Mouse (Mus musculus) limb, embryonic 13.5 days (tissue): ENCODE data around the gene Cdh15. TPM values are rescaled to one million over a fixed set of nuclear protein-coding genes. Genes with fewer than 3 reads are reported as not detected.

ENCODE experiments used
- ATAC-seq: fragments of 200-750 bp; cut with Nextera tagmentation; 2 replicates; pipeline ENCODE4 v1.8.0; 2017; ENCODE audit warnings: low read depth, moderate number of reproducible peaks, moderate TSS enrichment; ENCODE audit not compliant: low FRiP score
- H3K27ac ChIP-seq: fragments of 300-500 bp; sonication (generic); 2 replicates; pipeline ENCODE4 v1.5.1; 2015; ENCODE audit warnings: inconsistent platforms, mild to moderate bottlenecking, moderate library complexity
- H3K27me3 ChIP-seq: fragments of 300-500 bp; sonication (generic); 2 replicates; pipeline ENCODE4 v1.6.1; 2015; ENCODE audit warnings: mild to moderate bottlenecking, inconsistent platforms
- H3K36me3 ChIP-seq: fragments of 300-500 bp; sonication (generic); 2 replicates; pipeline ENCODE4 v1.6.1; 2015; ENCODE audit warnings: inconsistent platforms, mild to moderate bottlenecking, moderate library complexity
- H3K4me1 ChIP-seq: fragments of 300-500 bp; sonication (generic); 2 replicates; pipeline ENCODE4 v1.6.1; 2015; ENCODE audit warnings: inconsistent platforms
- H3K4me2 ChIP-seq: fragments of 300-500 bp; sonication (generic); replicated peaks from 2 replicates; pipeline ENCODE4 v1.6.1; 2015; ENCODE audit warnings: inconsistent platforms, mild to moderate bottlenecking, moderate library complexity
- H3K4me3 ChIP-seq: fragments of 300-500 bp; sonication (generic); 2 replicates; pipeline ENCODE4 v1.5.1; 2015; ENCODE audit warnings: moderate library complexity, mild to moderate bottlenecking, inconsistent platforms
- H3K9ac ChIP-seq: fragments of 300-500 bp; sonication (generic); 2 replicates; pipeline ENCODE4 v1.6.1; 2015; ENCODE audit warnings: mild to moderate bottlenecking, inconsistent platforms
- H3K9me3 ChIP-seq: fragments of 300-500 bp; sonication (generic); 2 replicates; pipeline ENCODE4 v1.6.1; 2016; ENCODE audit warnings: inconsistent platforms
- WGBS: fragments of 180-500 bp; shearing (Covaris S2); methylation state at CpG from one replicate; pipeline ENCODE4 v1.1.7; 2015; 5-methylcytosine and 5-hydroxymethylcytosine counted together
- polyA plus RNA-seq: library from polyadenylated mRNA; unstranded; fragments of >200 nt; fragmentation: Nextera tagmentation; extraction: Ambion mirVana; gene quantifications from 2 replicates; pipeline ENCODE4 v1.2.1, GENCODE M21; 2015

The Cdh15 gene
- polyA plus RNA-seq, 1 experiment from 2014 or later: 28.6 TPM

GRCm38 (mm10) chr8:122897200-122897599, 49.4 kb downstream of the Cdh15 start:
- H3K4me3 ChIP-seq: no peak overlapping the region
- no peak overlapping the region for H3K4me2 ChIP-seq
- no peaks in the 10 kb centered on the region for H3K9me3 ChIP-seq
- no peaks in the 10 kb centered on the region for H3K27me3 ChIP-seq
- H3K36me3 ChIP-seq: peaks cover 87% of the 10 kb centered on the region
- no peak overlapping the region for H3K27ac ChIP-seq
- no peak overlapping the region for H3K9ac ChIP-seq
- no peak for ATAC-seq
- WGBS: 92% methylated on average over 8 of the region's 8 CpGs
- no peaks in the 10 kb centered on the region for H3K4me1 ChIP-seq

GRCm38 (mm10) chr8:122898018-122898417, 50.3 kb downstream of the Cdh15 start:
- no peak overlapping the region for H3K4me3 ChIP-seq
- no peaks in the 10 kb centered on the region for H3K4me1 ChIP-seq
- no peak overlapping the region for H3K27ac ChIP-seq
- H3K9ac ChIP-seq: no peak overlapping the region
- ATAC-seq: no peak
- no peaks in the 10 kb centered on the region for H3K27me3 ChIP-seq
- H3K36me3 ChIP-seq: peaks cover 79% of the 10 kb centered on the region
- no peak overlapping the region for H3K4me2 ChIP-seq
- 81% methylated on average over 4 of the region's 4 CpGs for WGBS
- no peaks in the 10 kb centered on the region for H3K9me3 ChIP-seq

GRCm38 (mm10) chr8:122898473-122898872, 50.7 kb downstream of the Cdh15 start:
- Histone ChIP-seq H3K4me3 (no peak overlapping the region), H3K27ac (no peak overlapping the region), H3K9ac (no peak overlapping the region), H3K27me3 (no peaks in the 10 kb centered on the region), H3K4me1 (no peaks in the 10 kb centered on the region), H3K36me3 (peaks cover 74% of the 10 kb centered on the region), H3K4me2 (no peak overlapping the region), H3K9me3 (no peaks in the 10 kb centered on the region)
- 96% methylated on average over 12 of the region's 12 CpGs for WGBS
- ATAC-seq: no peak

DNA sequence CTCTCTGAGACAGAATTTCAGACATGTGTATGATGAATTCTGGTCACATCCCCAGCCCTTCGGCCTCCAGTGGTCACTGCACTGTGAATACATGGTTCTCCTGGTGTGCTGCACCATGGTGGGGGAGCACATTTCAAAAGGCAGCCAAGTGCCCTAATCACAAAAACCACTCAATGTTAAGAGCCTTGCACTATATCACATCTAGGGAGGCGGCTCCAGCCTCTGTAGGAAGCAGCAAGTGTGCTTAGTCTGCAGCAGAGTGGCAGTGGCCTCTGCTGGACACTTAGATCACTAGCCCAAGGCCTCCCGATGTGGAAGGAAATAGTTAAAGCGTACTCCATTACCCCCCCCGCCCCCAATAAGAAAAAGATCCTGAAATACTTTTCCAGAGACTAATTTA, 51.3 kb downstream of the Cdh15 start:
- ATAC-seq: no peak
- Histone ChIP-seq H3K9ac (no peak overlapping the region), H3K9me3 (no peaks in the 10 kb centered on the region), H3K36me3 (peaks cover 68% of the 10 kb centered on the region), H3K4me2 (no peak overlapping the region), H3K27ac (no peak overlapping the region), H3K27me3 (no peaks in the 10 kb centered on the region), H3K4me3 (no peak overlapping the region), H3K4me1 (peaks cover 4% of the 10 kb centered on the region)
- 78% methylated on average over 5 of the region's 5 CpGs for WGBS

DNA sequence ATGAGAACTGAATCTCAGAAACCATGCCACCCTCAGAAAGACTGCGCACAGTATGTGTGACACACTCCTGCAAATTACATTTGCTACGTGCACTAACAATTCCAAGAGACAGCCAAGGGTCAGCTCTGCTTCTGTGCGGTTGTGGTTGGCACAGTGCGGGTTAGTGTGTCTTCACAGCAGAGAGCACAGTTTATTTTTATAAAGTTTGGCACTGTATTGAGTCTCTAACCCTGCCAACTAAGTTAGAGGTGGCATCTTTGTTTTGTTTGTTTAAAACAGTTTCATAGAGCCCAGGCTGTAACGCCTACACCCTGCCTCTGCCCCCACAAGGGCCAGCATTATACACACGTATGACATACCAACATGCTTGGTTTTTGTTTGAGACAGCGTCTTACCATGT, 53.7 kb downstream of the Cdh15 start:
- Histone ChIP-seq H3K27ac (no peak overlapping the region), H3K9ac (no peak overlapping the region), H3K36me3 (peaks cover 44% of the 10 kb centered on the region), H3K9me3 (no peaks in the 10 kb centered on the region), H3K4me2 (no peak overlapping the region), H3K4me3 (no peak overlapping the region), H3K4me1 (peaks cover 18% of the 10 kb centered on the region), H3K27me3 (no peaks in the 10 kb centered on the region)
- WGBS: 94% methylated on average over 7 of the region's 7 CpGs
- ATAC-seq: no peak

- H3K27ac ChIP-seq: no peak overlapping the region
- WGBS: 88% methylated on average over 8 of the region's 8 CpGs
- H3K4me2 ChIP-seq: no peak overlapping the region
- peaks cover 23% of the 10 kb centered on the region for H3K4me1 ChIP-seq
- no peak overlapping the region for H3K4me3 ChIP-seq
- no peak overlapping the region for H3K9ac ChIP-seq
- no peak for ATAC-seq
- no peaks in the 10 kb centered on the region for H3K27me3 ChIP-seq
- no peaks in the 10 kb centered on the region for H3K9me3 ChIP-seq
- peaks cover 40% of the 10 kb centered on the region for H3K36me3 ChIP-seq
Observed at GRCm38 (mm10) chr8:122901892-122902515, 54.2 kb downstream of the Cdh15 start.

DNA sequence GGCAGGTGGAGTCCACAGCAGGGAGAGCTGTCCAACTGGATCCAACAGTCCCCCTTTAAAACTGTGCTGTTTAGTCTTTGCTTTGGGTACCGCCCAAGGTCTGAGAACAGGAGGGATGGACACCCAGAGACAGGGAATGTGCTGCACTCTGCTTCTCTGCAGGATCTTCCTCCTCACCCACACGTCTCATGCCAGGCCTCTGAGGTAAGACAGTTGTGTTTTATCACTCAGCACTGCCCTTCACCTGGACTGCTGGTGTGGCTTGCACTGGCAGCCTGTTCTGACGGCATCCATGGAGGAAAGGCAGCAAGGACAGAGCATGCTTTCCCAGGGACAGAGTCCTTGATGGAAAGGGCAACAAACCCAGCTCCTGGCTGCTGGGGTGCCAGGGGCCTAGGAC, 54.8 kb downstream of the Cdh15 start:
- Histone ChIP-seq H3K27ac (no peak overlapping the region), H3K4me2 (no peak overlapping the region), H3K9me3 (no peaks in the 10 kb centered on the region), H3K27me3 (no peaks in the 10 kb centered on the region), H3K4me3 (no peak overlapping the region), H3K36me3 (peaks cover 40% of the 10 kb centered on the region), H3K9ac (no peak overlapping the region), H3K4me1 (peaks cover 23% of the 10 kb centered on the region)
- no peak for ATAC-seq
- WGBS: 83% methylated on average over 3 of the region's 3 CpGs

DNA sequence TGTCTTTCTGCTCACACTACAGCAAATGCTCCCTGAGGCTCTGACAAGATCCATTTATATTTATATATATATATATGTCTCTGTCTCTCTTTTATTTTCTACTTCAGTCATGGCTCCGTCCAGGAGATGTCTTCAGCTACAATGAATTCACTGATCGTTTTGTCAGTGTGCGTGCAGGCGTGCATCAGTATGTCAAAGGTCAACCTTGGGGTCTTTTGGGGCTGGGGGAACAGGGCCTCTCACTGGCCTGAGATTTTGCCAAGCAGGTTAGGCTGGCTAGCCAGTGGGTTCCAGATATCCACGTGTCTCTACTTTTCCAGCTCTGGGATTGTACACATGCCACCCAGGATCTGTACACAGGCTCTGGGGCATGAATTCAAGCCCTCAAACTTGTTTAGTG, 55.2 kb downstream of the Cdh15 start:
- no peak overlapping the region for H3K9ac ChIP-seq
- H3K9me3 ChIP-seq: no peaks in the 10 kb centered on the region
- peaks cover 23% of the 10 kb centered on the region for H3K4me1 ChIP-seq
- no peak for ATAC-seq
- H3K36me3 ChIP-seq: peaks cover 40% of the 10 kb centered on the region
- no peak overlapping the region for H3K4me3 ChIP-seq
- H3K4me2 ChIP-seq: no peak overlapping the region
- H3K27me3 ChIP-seq: no peaks in the 10 kb centered on the region
- WGBS: 87% methylated on average over 5 of the region's 5 CpGs
- no peak overlapping the region for H3K27ac ChIP-seq

GRCm38 (mm10) chr8:122904496-122904895, 56.7 kb downstream of the Cdh15 start:
- H3K4me3 ChIP-seq: no peak overlapping the region
- H3K27ac ChIP-seq: no peak overlapping the region
- peaks cover 23% of the 10 kb centered on the region for H3K4me1 ChIP-seq
- H3K9me3 ChIP-seq: no peaks in the 10 kb centered on the region
- no peak for ATAC-seq
- 90% methylated on average over 11 of the region's 11 CpGs for WGBS
- no peak overlapping the region for H3K9ac ChIP-seq
- H3K36me3 ChIP-seq: peaks cover 34% of the 10 kb centered on the region
- no peaks in the 10 kb centered on the region for H3K27me3 ChIP-seq
- no peak overlapping the region for H3K4me2 ChIP-seq

DNA sequence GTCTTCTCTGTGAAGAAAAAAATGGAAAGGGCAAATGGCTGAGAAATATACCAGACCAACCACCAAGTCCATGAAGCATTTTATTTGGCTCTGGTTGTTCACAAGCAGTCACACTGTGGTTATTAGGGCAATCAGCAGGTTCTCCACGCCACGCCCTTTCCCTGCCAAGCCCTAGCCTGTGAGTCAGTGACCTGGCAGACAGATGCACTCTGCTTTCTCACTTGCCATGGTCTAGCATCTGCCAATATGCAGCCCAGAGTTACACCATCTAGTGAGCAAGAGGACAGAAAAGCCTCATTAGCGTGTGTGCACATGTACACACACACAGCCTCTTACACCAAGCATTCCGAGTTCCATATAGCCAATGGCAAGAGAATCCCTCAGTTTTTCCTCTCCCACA, 57.6 kb downstream of the Cdh15 start:
- Histone ChIP-seq H3K9me3 (no peaks in the 10 kb centered on the region), H3K27me3 (no peaks in the 10 kb centered on the region), H3K27ac (no peak overlapping the region), H3K4me1 (peaks cover 23% of the 10 kb centered on the region), H3K4me3 (no peak overlapping the region), H3K36me3 (peaks cover 30% of the 10 kb centered on the region), H3K9ac (no peak overlapping the region), H3K4me2 (no peak overlapping the region)
- ATAC-seq: no peak
- 85% methylated on average over 4 of the region's 4 CpGs for WGBS

DNA sequence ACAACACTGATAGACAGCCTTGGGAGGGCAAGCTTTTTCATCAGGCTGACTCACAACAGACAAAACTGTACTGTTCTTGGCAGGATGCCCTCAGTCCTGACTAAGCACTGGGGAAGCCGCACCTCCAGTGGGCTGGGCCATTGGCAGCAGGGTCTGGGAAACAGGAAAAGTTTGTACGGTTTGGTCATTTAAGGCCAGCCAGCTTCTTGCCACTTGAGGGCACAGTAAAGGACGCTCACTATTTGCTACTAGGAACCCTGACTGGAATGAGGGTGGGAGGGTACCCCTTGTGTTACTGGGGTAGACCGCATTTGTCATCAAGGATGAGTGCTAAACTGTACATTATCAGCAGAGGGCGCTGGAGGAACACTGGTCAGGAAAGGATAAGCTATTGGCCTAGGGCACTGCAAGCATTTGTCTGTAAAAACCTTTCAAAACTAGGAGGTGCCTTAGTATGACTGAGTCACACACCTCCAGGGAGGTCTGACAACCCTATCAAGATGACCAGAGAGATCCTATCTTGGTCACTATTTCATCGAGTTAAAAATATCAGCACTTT, 58.8 kb downstream of the Cdh15 start:
- no peak overlapping the region for H3K27ac ChIP-seq
- peak; percentile 64; the same call in 1 of the 2 replicates for ATAC-seq
- WGBS: 44% methylated on average over 6 of the region's 6 CpGs
- H3K9me3 ChIP-seq: no peaks in the 10 kb centered on the region
- no peak overlapping the region for H3K4me3 ChIP-seq
- H3K27me3 ChIP-seq: no peaks in the 10 kb centered on the region
- H3K4me1 ChIP-seq: peaks cover 23% of the 10 kb centered on the region
- no peak overlapping the region for H3K4me2 ChIP-seq
- no peak overlapping the region for H3K9ac ChIP-seq
- peaks cover 25% of the 10 kb centered on the region for H3K36me3 ChIP-seq

DNA sequence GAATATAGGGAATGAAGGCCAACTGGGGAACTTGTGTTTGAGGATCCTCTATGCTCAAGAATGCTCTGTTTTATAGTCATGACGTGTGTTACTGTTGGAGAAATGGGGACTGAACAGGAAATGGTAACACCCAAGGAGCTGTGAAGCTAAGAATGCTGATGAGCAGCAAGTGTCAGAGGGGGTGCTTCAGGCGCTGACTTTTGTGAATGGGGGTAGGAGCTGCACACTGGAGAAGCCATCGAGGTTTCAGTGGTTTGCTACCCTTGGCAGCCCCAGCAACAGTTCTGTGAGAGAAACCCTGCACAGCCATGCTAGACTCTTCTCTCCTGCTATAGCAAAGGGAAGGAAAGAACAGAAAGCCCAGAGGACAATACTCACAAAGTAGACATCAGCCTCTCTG, 64.4 kb downstream of the Cdh15 start:
- H3K4me3 ChIP-seq: no peak overlapping the region
- H3K4me2 ChIP-seq: no peak overlapping the region
- H3K9ac ChIP-seq: no peak overlapping the region
- peaks cover 5% of the 10 kb centered on the region for H3K4me1 ChIP-seq
- H3K27ac ChIP-seq: no peak overlapping the region
- peaks cover 56% of the 10 kb centered on the region for H3K36me3 ChIP-seq
- no peak for ATAC-seq
- H3K27me3 ChIP-seq: no peaks in the 10 kb centered on the region
- 82% methylated on average over 3 of the region's 3 CpGs for WGBS
- H3K9me3 ChIP-seq: no peaks in the 10 kb centered on the region

DNA sequence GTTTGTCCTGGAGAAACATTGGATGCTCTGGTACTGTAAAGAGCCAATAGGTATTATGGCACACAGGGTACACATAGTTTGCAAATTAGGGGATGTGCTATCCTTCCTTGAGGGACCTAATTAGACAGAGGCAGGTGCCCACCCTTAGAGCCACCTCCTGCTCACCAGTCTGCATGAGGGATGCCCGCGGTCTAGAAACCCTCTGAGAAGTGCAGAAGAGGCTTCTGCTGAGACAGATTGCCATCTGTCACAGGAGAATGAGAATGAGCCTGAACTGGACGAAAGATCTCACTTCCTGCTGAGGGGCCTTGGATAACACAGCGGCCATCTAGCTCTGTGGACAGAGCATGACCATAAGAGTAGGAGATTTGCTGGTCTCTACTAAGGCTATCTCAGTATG, 65.1 kb downstream of the Cdh15 start:
- Histone ChIP-seq H3K9ac (no peak overlapping the region; the same call in 1 of the 2 replicates), H3K4me1 (peaks cover 12% of the 10 kb centered on the region), H3K9me3 (no peaks in the 10 kb centered on the region), H3K27ac (no peak overlapping the region), H3K4me3 (no peak overlapping the region), H3K36me3 (peaks cover 49% of the 10 kb centered on the region), H3K27me3 (no peaks in the 10 kb centered on the region), H3K4me2 (no peak overlapping the region)
- no peak for ATAC-seq
- WGBS: 93% methylated on average over 4 of the region's 4 CpGs
